Mouse (Mus musculus) cerebellum, adult 2 months (tissue): ENCODE results near the gene Fam129b. TPM values are rescaled to one million over a fixed set of nuclear protein-coding genes. Genes with fewer than 3 reads are reported as not detected.

Source experiments
- DNase-seq, 2 experiments: peaks; one replicate each; pipeline ENCODE4 v3.0.0; 2021
- H3K27ac ChIP-seq: fragments of 200-500 bp; 2 replicates; pipeline ENCODE4 v1.5.1; 2012; ENCODE audit warnings: low read length, control low read depth, inconsistent platforms; ENCODE audit not compliant: insufficient read depth
- H3K27me3 ChIP-seq: fragments of 200-500 bp; 2 replicates; pipeline ENCODE4 v1.6.1; 2012; ENCODE audit warnings: inconsistent platforms, mild to moderate bottlenecking, low read length, moderate library complexity; ENCODE audit not compliant: control insufficient read depth, insufficient read depth
- H3K4me1 ChIP-seq: fragments of 200-500 bp; 2 replicates; pipeline ENCODE4 v1.6.1; 2011; ENCODE audit warnings: low read length; ENCODE audit not compliant: control insufficient read depth, insufficient read depth
- H3K4me3 ChIP-seq: fragments of 200-500 bp; replicated peaks from 2 replicates; pipeline ENCODE3; 2011; ENCODE audit warnings: mild to moderate bottlenecking, low read depth, low read length, control low read depth; ENCODE audit not compliant: insufficient read depth
- CTCF ChIP-seq: fragments of 200-500 bp; IDR thresholded peaks from 2 replicates; pipeline ENCODE4 v1.5.1; 2011; ENCODE audit warnings: low read depth, mild to moderate bottlenecking, control low read depth, low read length, moderate library complexity, borderline replicate concordance; ENCODE audit not compliant: insufficient read depth
- POLR2A ChIP-seq: fragments of 200-500 bp; IDR thresholded peaks from 2 replicates; pipeline ENCODE4 v1.6.1; 2011; ENCODE audit warnings: low read length, control low read depth, borderline replicate concordance; ENCODE audit not compliant: insufficient read depth
- WGBS: fragments of 180-500 bp; shearing (Covaris S2); methylation state at CpG from one replicate; pipeline ENCODE4 v1.1.7; 2018; 5-methylcytosine and 5-hydroxymethylcytosine counted together
- polyA plus RNA-seq: library from polyadenylated mRNA; depleted of rRNA; stranded (reverse); fragments of >200 nt; gene quantifications from 2 replicates; pipeline ENCODE4 v1.2.3, GENCODE M21; 2012

Gene Fam129b
- polyA plus RNA-seq, 1 experiment = 24.5 TPM

DNA sequence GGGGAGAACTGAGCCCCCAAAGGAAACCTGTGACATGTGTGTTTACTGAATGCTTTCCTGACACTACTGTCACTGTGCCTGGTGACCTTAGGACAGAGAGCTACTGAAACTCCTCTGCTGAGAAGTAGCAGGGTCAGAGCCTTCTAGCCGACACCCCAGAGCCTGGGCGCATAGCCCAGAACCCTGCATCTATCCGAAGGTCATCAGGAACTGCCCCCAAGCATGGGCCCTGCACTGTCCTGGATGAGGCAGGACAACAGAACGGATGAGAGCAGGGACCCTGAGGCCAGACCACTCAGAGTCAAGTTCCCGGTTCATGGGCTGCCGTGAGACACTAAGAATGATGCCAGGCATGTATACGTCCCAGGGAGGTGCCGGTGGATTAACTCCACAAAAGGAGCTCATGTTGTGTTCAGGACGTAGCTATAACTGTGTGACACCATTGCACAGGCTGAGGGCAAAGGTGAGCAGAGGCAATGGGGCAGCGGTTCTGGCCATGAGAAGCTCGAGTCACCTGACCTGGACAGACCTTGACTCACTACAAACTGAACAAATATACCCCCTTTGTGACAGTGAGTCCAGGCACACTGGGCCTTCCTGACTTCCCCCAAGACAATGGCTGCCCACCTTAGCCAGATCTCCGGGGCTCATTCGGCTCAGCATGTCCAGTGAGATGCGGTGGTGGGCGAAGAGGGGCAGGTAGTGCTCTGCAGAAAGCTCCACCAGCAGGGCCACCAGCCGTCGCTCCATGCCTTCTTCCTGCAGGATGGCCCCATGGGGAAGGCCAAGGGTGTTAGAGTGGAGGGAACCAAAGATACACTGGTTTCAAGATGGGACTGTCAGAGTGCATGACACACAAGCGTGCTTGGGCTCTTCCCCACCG, 53.3 kb downstream of the Fam129b start:
- no peak for TF ChIP-seq POLR2A
- WGBS = 87% methylated on average over 19 of the region's 19 CpGs

DNA sequence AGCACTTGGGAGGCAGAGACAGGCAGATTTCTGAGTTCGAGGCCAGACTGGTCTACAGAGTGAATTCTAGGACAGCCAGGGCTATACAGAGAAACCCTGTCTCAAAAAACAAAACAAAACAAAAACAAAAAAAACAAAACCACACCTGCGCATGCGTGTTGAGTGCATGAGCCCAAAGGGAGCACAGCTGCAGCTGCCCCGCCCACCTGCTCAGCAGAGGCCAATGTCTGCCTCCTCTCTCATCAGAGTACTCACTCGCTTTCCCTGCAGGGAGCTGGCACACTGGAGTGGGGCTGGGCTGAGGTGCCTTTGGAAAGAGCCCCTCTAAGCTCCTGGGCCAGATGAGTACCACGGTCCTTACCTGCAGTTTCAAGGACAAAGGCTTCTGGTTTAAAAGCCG, 55.8 kb downstream of the Fam129b start:
- no peak for DNase-seq
- Histone ChIP-seq H3K27ac (no peak overlapping the region), H3K4me3 (no peak overlapping the region), H3K4me1 (peaks cover 7% of the 10 kb centered on the region), H3K27me3 (no peaks in the 10 kb centered on the region)
- TF ChIP-seq POLR2A (no peak), CTCF (no peak)
- 70% methylated on average over 7 of the region's 7 CpGs for WGBS

More for the DNA sequence above, 53.3 kb downstream of the Fam129b start:
- no peak for DNase-seq
- Histone ChIP-seq H3K4me1 (peaks cover 14% of the 10 kb centered on the region), H3K27me3 (no peaks in the 10 kb centered on the region), H3K4me3 (no peak overlapping the region), H3K27ac (no peak overlapping the region)

DNA sequence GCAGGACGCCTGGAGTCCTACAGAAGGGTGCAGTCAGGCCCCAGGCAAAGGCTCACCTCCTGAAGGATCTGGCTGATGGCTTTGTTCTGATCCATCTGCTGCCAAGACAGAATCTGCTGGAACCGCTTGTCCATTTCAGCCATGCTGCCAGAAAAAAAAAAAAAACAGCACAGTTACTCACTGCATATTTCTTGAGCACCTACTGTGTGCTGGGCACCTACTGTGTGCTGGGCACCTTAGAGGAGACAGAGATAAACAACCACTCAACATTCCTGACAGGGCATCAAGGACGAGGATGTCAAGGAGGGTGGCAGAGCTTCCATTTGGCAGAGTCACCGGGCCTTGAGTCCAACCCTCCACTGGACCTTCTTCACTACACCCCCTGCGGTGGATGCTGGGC, 62.8 kb downstream of the Fam129b start:
- DNase-seq = no peak
- WGBS = 80% methylated on average over 5 of the region's 5 CpGs
- H3K27me3 ChIP-seq = no peaks in the 10 kb centered on the region
- H3K27ac ChIP-seq = no peak overlapping the region
- no peaks in the 10 kb centered on the region for H3K4me1 ChIP-seq
- TF ChIP-seq POLR2A = no peak
- TF ChIP-seq CTCF = no peak
- no peak overlapping the region for H3K4me3 ChIP-seq

DNA sequence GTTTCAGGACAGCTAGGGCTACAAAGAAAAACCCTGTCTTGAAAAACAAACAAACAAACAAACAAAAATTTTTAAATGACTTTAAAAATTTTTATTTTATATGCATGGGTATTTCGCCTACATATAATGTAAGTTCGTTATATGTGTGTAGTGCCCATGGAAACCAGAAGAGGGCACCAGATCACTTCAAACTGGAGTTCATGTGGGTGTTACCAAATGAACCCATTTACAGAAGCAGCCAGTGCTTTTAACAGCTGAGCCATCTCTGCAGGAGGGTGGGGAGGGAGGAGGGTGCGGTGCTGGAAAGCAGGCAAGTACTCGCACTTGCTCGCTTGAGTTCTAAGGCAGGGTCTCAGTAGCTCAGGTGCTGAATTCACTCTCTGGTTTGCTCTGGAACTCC, 63.5 kb downstream of the Fam129b start:
- H3K4me3 ChIP-seq = no peak overlapping the region
- H3K27ac ChIP-seq = no peak overlapping the region
- H3K27me3 ChIP-seq = no peaks in the 10 kb centered on the region
- 58% methylated on average over 5 of the region's 5 CpGs for WGBS
- TF ChIP-seq CTCF (peak; percentile 17; the same call in 1 of the 2 replicates), POLR2A (no peak)
- no peak for DNase-seq
- no peaks in the 10 kb centered on the region for H3K4me1 ChIP-seq

DNA sequence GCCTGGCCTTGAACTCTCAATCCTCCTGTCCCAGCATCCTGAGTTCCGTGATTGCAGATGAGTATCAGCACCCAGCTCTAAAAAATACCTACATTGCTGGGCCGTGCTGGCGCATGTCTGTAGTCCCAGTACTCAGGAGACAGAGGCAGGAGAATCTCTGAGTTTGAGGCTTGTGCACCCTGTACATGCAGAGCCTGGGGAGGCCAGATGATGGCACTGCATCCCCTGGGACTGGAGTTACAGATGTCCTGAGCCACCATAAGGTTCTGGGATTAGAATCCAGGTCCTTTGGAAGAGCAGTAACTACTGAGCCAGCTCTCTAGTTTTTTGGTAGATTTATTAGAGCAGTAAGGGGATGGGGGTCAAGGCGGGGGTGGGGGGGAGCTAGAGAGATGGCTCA, 64.6 kb downstream of the Fam129b start:
- H3K27ac ChIP-seq = no peak overlapping the region
- DNase-seq = no peak
- no peaks in the 10 kb centered on the region for H3K4me1 ChIP-seq
- over 99% methylated on average over 4 of the region's 4 CpGs for WGBS
- TF ChIP-seq POLR2A = no peak
- no peak for TF ChIP-seq CTCF
- no peak overlapping the region for H3K4me3 ChIP-seq
- H3K27me3 ChIP-seq = no peaks in the 10 kb centered on the region

DNA sequence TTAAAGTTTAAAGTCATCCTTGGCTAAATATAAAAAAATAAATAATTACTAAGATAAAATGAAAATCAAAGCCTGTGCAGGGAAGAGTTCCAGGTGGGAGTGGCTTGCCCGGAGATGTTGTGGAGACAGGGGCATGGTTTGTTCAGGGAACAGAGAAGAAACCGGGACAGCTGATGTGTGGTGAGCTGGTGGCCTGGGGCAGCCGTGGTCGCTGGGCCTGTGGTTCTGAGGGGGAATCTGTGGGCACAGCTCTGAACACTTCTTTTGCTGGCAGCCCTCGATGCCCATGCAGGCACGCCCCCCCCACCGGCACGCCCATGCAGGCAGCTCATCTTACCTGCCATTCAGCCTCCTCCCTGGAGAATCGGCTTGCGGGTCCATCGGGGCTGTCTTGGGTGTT, 71.5 kb downstream of the Fam129b start:
- Histone ChIP-seq H3K27me3 (no peaks in the 10 kb centered on the region), H3K4me3 (no peak overlapping the region), H3K4me1 (no peaks in the 10 kb centered on the region), H3K27ac (no peak overlapping the region)
- no peak for DNase-seq
- WGBS = 89% methylated on average over 11 of the region's 11 CpGs
- TF ChIP-seq CTCF = no peak
- TF ChIP-seq POLR2A = no peak

DNA sequence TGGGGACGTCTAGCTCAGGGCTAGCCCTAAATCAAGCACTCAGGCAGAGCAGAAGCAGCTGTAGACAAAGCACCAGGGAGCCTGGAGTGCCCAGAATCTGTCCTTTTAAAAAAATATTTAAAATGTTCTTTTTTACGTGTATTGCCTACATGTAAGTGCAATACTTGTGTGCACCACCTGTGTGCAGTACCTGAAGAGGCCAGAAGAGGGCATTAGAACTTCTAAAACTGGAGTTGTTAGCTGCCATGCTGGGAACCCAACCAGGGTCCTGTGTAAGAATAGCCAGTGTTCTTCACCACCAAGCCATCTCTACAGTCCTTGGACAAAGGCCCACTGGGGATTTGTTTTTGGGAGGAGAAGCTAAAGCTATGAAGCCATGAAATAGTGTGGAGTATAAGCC, 78.7 kb downstream of the Fam129b start:
- Histone ChIP-seq H3K27me3 (no peaks in the 10 kb centered on the region), H3K27ac (no peak overlapping the region), H3K4me3 (no peak overlapping the region), H3K4me1 (no peaks in the 10 kb centered on the region)
- WGBS = 91% methylated on average over 2 of the region's 2 CpGs
- DNase-seq = no peak
- no peak for TF ChIP-seq CTCF
- no peak for TF ChIP-seq POLR2A

DNA sequence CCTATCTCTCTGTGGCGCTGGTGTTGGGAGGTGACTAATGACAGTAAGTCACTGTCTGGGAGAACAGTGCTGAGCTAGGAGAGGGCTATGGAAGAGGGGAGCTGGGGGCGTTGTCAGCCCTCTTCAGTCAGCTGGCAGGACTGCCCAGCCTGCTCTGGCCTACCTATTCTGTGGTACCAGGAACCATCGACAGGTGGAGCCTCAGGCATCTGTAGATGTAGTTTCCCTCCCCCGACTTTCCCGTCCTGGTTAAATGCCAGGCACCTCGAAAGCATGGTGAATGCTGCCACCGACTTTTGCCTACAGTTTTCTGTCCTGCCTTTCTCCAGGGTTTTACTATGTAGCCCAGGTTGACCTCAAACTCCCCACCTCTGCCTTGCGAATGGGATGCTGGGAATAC, 81.4 kb downstream of the Fam129b start:
- Histone ChIP-seq H3K27ac (no peak overlapping the region), H3K4me1 (peaks cover 6% of the 10 kb centered on the region), H3K4me3 (no peak overlapping the region), H3K27me3 (no peaks in the 10 kb centered on the region)
- 46% methylated on average over 8 of the region's 8 CpGs for WGBS
- no peak for DNase-seq
- TF ChIP-seq CTCF (0 out of 2 replicates have a peak, but pooled peaks have one; percentile 36), POLR2A (no peak)
